Mouse (Mus musculus) left cerebral cortex, adult 11 months (tissue): ENCODE data around the gene Jak1.
"Not testable (repeated sequence)": the region's sequence is repeated elsewhere in the genome, so short reads cannot be mapped to it uniquely, and the experiment has no call there.

Experiments used
- DNase-seq: peaks from one replicate; pipeline ENCODE4 v3.0.0; 2022; ENCODE audit warnings: low spot score

Jak1 gene

GRCm38 (mm10) chr4:101275881-101276280 lies 10.8 kb upstream of the Jak1 start:
- DNase-seq, result no peak

GRCm38 (mm10) chr4:101270734-101271133 lies 5.7 kb upstream of the Jak1 start:
- DNase-seq, result no peak

GRCm38 (mm10) chr4:101268506-101268905 lies 3.4 kb upstream of the Jak1 start:
- DNase-seq, result not testable (repeated sequence)

GRCm38 (mm10) chr4:101265523-101265922 lies 441 bp upstream of the Jak1 start:
- no peak for DNase-seq

- DNase-seq, result no peak
These were observed 928 bp downstream of the Jak1 start for GRCm38 (mm10) chr4:101263968-101264740.

- no peak for DNase-seq
These were observed 3.5 kb downstream of the Jak1 start for GRCm38 (mm10) chr4:101261596-101261995.

- DNase-seq, result no peak
These were observed 4.3 kb downstream of the Jak1 start for GRCm38 (mm10) chr4:101260744-101261291.

GRCm38 (mm10) chr4:101256526-101257210 lies 8.4 kb downstream of the Jak1 start:
- DNase-seq, result no peak

GRCm38 (mm10) chr4:101254606-101255349 lies 10.3 kb downstream of the Jak1 start:
- no peak for DNase-seq

- no peak for DNase-seq
These were observed 11.1 kb downstream of the Jak1 start for GRCm38 (mm10) chr4:101254015-101254414.

- DNase-seq, result no peak
These were observed 12.1 kb downstream of the Jak1 start for GRCm38 (mm10) chr4:101252781-101253622.

- DNase-seq, result no peak
These were observed 13.1 kb downstream of the Jak1 start for GRCm38 (mm10) chr4:101252016-101252415.

GRCm38 (mm10) chr4:101249977-101250743 lies 14.9 kb downstream of the Jak1 start:
- no peak for DNase-seq

- no peak for DNase-seq
These were observed 17.7 kb downstream of the Jak1 start for GRCm38 (mm10) chr4:101247355-101247754.

- no peak for DNase-seq
These were observed 18.5 kb downstream of the Jak1 start for GRCm38 (mm10) chr4:101246569-101246968.

GRCm38 (mm10) chr4:101244257-101245011 lies 20.6 kb downstream of the Jak1 start:
- DNase-seq, result no peak

- DNase-seq, result no peak
These were observed 24.3 kb downstream of the Jak1 start for GRCm38 (mm10) chr4:101240875-101241173.

GRCm38 (mm10) chr4:101240163-101240874 lies 24.8 kb downstream of the Jak1 start:
- no peak for DNase-seq

- no peak for DNase-seq
These were observed 25.5 kb downstream of the Jak1 start for GRCm38 (mm10) chr4:101239313-101240162.
